ENCODE assay signal across 8 mouse cellular contexts in the genomic region with DNA sequence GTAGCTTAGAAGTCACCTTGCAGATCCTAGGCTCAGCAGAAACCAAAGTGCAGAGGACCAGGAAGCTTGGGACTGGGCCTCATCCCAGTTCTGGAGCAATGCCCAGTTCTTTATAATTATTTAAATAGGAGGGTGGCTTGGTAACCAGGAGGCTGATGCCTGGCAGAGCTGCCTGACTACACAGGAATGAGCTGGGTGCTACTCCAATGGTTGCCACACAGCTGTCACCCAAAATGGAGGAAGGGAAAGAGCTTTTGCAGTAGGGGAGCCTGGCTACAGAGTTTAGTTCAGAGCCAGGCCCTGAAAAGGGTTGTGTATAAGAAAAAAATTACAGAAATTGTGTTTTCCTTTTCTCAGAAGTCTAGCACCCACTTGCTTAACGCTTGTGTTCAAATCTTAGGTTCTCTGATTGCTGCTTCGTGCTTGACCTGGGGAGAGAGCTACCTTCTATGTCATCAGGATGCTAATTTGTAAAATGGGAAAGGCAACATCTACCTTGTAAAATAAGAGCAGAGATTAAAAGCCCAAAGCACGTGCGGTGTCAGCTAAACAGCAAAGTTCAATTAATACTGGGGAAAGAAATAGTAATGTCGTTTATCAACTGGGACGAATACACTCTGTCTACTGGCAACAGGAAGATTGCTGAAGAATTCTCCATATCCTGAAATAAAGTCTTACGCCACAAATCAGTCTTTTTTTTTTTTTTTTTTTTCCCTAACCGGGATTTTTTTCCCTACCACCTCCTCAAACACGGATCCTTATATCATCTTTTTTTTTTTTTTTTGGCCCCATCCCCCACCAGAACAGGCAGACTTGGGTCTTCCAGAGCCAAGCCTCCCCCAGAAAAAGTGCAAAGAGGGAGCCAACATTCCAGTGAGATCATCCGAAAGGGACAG. TPM values are rescaled to one million over a fixed set of nuclear protein-coding genes. Genes with fewer than 3 reads are reported as not detected.
A peak's percentile ranks its signal among the peaks of the same experiment; 100 is the strongest.
DNase-seq lines count a peak whose midpoint lies in the region; ATAC-seq and TF ChIP-seq lines count a peak whose summit lies in the region.

No protein-coding gene starts in this region.

- peak overlapping the region; percentile 61 for H3K4me2 ChIP-seq in limb, embryonic 12.5 days
- peak overlapping the region; percentile 57 for H3K4me2 ChIP-seq in midbrain, postnatal 0 days (ENCODE audit: low read depth, low read length, poor library complexity, severe bottlenecking)

- H3K27me3 ChIP-seq in limb, embryonic 12.5 days: no peaks in the 10 kb centered on the region
- no peaks in the 10 kb centered on the region for H3K27me3 ChIP-seq in midbrain, postnatal 0 days (ENCODE audit: insufficient read depth, low read length)

- H3K36me3 ChIP-seq in limb, embryonic 12.5 days: peaks cover 21% of the 10 kb centered on the region
- peaks cover 6% of the 10 kb centered on the region for H3K36me3 ChIP-seq in midbrain, postnatal 0 days (ENCODE audit: insufficient read depth, low read length)

- peak overlapping the region; percentile 91 for H3K4me3 ChIP-seq in limb, embryonic 12.5 days (replicated peaks)
- peak overlapping the region; percentile 98 for H3K4me3 ChIP-seq in midbrain, postnatal 0 days (ENCODE audit: low read depth, low read length)

- H3K27ac ChIP-seq in limb, embryonic 12.5 days: peak overlapping the region; percentile 87
- peak overlapping the region; percentile 97 for H3K27ac ChIP-seq in midbrain, postnatal 0 days (ENCODE audit: low read depth, low read length)

- peak; percentile 28; the same call in 1 of the 2 replicates for ATAC-seq in granulocyte monocyte progenitor cell, adult 5-6 weeks (replicated peaks; ENCODE audit: poor library complexity, severe bottlenecking)
- ATAC-seq in limb, embryonic 12.5 days (ENCODE audit: insufficient number of reproducible peaks, insufficient read depth, low FRiP score, low TSS enrichment, low read depth): no peak
- ATAC-seq in midbrain, postnatal 0 days (ENCODE audit: low FRiP score): no peak

- no peaks in the 10 kb centered on the region for H3K9me3 ChIP-seq in limb, embryonic 12.5 days
- no peaks in the 10 kb centered on the region for H3K9me3 ChIP-seq in midbrain, postnatal 0 days (ENCODE audit: low read length)

- H3K4me1 ChIP-seq in limb, embryonic 12.5 days (replicated peaks): peaks cover 24% of the 10 kb centered on the region
- peaks cover 14% of the 10 kb centered on the region for H3K4me1 ChIP-seq in midbrain, postnatal 0 days (ENCODE audit: insufficient read depth, low read length)

- peak; percentile 9 for DNase-seq in ovary, adult 18-20 months (ENCODE audit: low spot score)
- DNase-seq in ovary, postnatal 14 days (ENCODE audit: low spot score): no peak
- peak; percentile 76 for DNase-seq in brain, adult 2 months (ENCODE audit: low read depth, low spot score)
- DNase-seq in kidney, adult 18-20 months: peak; percentile 65
- DNase-seq in midbrain, postnatal 0 days (ENCODE audit: low spot score): peak; percentile 84
- no peak for DNase-seq in yolk sac, embryonic 10.5 days (ENCODE audit: low spot score)

- WGBS in limb, embryonic 12.5 days: 20% methylated on average over 10 of the region's 10 CpGs
- WGBS in midbrain, postnatal 0 days: 15% methylated on average over 10 of the region's 10 CpGs

- TF ChIP-seq CTCF in midbrain, postnatal 0 days (IDR thresholded peaks at IDR 0.05): no peak

- H3K9ac ChIP-seq in limb, embryonic 12.5 days (replicated peaks): peak overlapping the region; percentile 98
- peak overlapping the region; percentile 99 for H3K9ac ChIP-seq in midbrain, postnatal 0 days (replicated peaks; ENCODE audit: low read length, poor library complexity, severe bottlenecking)

RNA-seq across cellular contexts. Expression of gene Sptan1, which starts 0.8 kb away (rescaled TPM):
- total RNA-seq in granulocyte monocyte progenitor cell, adult 5-6 weeks (2014; fragmentation: Nextera tagmentation): 63.5 and 99.0 TPM in 2 replicates
- total RNA-seq in granulocyte monocyte progenitor cell, adult 5-6 weeks (2017): 118 and 129 TPM in 2 replicates
- polyA plus RNA-seq in limb, embryonic 12.5 days (2016; fragmentation: Nextera tagmentation; extraction: Ambion mirVana): 89.3 and 90.0 TPM in 2 replicates
- 796 and 822 TPM in 2 replicates for total RNA-seq in midbrain, postnatal 0 days (2014; rRNA removed)
- polyA plus RNA-seq in midbrain, postnatal 0 days (2015; fragmentation: Nextera tagmentation; extraction: Ambion mirVana): 193 and 200 TPM in 2 replicates

RNA-seq across cellular contexts. Expression of gene Gle1, which starts 29.4 kb away (rescaled TPM):
- total RNA-seq in granulocyte monocyte progenitor cell, adult 5-6 weeks (2014; fragmentation: Nextera tagmentation): 36.5 and 38.7 TPM in 2 replicates
- 89.0 and 139 TPM in 2 replicates for total RNA-seq in granulocyte monocyte progenitor cell, adult 5-6 weeks (2017)
- polyA plus RNA-seq in limb, embryonic 12.5 days (2016; fragmentation: Nextera tagmentation; extraction: Ambion mirVana): 72.5 and 76.2 TPM in 2 replicates
- 37.7 and 45.5 TPM in 2 replicates for total RNA-seq in midbrain, postnatal 0 days (2014; rRNA removed)
- 55.0 and 56.0 TPM in 2 replicates for polyA plus RNA-seq in midbrain, postnatal 0 days (2015; fragmentation: Nextera tagmentation; extraction: Ambion mirVana)

Comparison
In these comparisons a context has a peak if more than half of its experiments do, and no peak if none do; other contexts are left out.
1. DNase-seq: peak in ovary, adult 18-20 months (single experiment), brain, adult 2 months (single experiment), kidney, adult 18-20 months (single experiment) and midbrain, postnatal 0 days (single experiment); none in ovary, postnatal 14 days (single experiment) and yolk sac, embryonic 10.5 days (single experiment).